Mouse (Mus musculus) forebrain, embryonic 13.5 days (tissue): ENCODE results near the gene Cox6a1. TPM values are rescaled to one million over a fixed set of nuclear protein-coding genes. Genes with fewer than 3 reads are reported as not detected.
"Not testable (repeated sequence)": the region's sequence is repeated elsewhere in the genome, so short reads cannot be mapped to it uniquely, and the experiment has no call there.

Experiments
- ATAC-seq: fragments of 200-750 bp; cut with Nextera tagmentation; 2 replicates; pipeline ENCODE4 v1.8.0; 2017
- H3K27ac ChIP-seq: fragments of 300-500 bp; sonication (generic); 2 replicates; pipeline ENCODE4 v1.5.1; 2015; ENCODE audit warnings: inconsistent platforms, mild to moderate bottlenecking, moderate library complexity
- H3K27me3 ChIP-seq: fragments of 300-500 bp; sonication (generic); 2 replicates; pipeline ENCODE4 v1.6.1; 2015; ENCODE audit warnings: mild to moderate bottlenecking, inconsistent platforms
- H3K36me3 ChIP-seq: fragments of 300-500 bp; sonication (generic); 2 replicates; pipeline ENCODE4 v1.6.1; 2015; ENCODE audit warnings: mild to moderate bottlenecking, inconsistent platforms; ENCODE audit not compliant: poor library complexity, severe bottlenecking
- H3K4me1 ChIP-seq: fragments of 300-500 bp; sonication (generic); 2 replicates; pipeline ENCODE4 v1.6.1; 2015; ENCODE audit warnings: inconsistent platforms
- H3K4me2 ChIP-seq: fragments of 300-500 bp; sonication (generic); 2 replicates; pipeline ENCODE4 v1.6.1; 2015; ENCODE audit warnings: inconsistent platforms, mild to moderate bottlenecking, moderate library complexity
- H3K4me3 ChIP-seq: fragments of 300-500 bp; sonication (generic); 2 replicates; pipeline ENCODE4 v1.5.1; 2015; ENCODE audit warnings: mild to moderate bottlenecking, inconsistent platforms
- H3K9ac ChIP-seq: fragments of 300-500 bp; sonication (generic); 2 replicates; pipeline ENCODE4 v1.6.1; 2015; ENCODE audit warnings: mild to moderate bottlenecking, inconsistent platforms
- H3K9me3 ChIP-seq: fragments of 300-500 bp; sonication (generic); replicated peaks from 2 replicates; pipeline ENCODE4 v1.6.1; 2016; ENCODE audit warnings: inconsistent platforms
- WGBS: fragments of 180-500 bp; shearing (Covaris S2); methylation state at CpG from one replicate; pipeline ENCODE4 v1.1.7; 2015; 5-methylcytosine and 5-hydroxymethylcytosine counted together
- polyA plus RNA-seq: library from polyadenylated mRNA; unstranded; fragments of >200 nt; fragmentation: Nextera tagmentation; extraction: Ambion mirVana; gene quantifications from 2 replicates; pipeline ENCODE4 v1.2.1, GENCODE M21; 2015

Gene Cox6a1
- 965 and 999 TPM in 2 replicates for polyA plus RNA-seq

DNA sequence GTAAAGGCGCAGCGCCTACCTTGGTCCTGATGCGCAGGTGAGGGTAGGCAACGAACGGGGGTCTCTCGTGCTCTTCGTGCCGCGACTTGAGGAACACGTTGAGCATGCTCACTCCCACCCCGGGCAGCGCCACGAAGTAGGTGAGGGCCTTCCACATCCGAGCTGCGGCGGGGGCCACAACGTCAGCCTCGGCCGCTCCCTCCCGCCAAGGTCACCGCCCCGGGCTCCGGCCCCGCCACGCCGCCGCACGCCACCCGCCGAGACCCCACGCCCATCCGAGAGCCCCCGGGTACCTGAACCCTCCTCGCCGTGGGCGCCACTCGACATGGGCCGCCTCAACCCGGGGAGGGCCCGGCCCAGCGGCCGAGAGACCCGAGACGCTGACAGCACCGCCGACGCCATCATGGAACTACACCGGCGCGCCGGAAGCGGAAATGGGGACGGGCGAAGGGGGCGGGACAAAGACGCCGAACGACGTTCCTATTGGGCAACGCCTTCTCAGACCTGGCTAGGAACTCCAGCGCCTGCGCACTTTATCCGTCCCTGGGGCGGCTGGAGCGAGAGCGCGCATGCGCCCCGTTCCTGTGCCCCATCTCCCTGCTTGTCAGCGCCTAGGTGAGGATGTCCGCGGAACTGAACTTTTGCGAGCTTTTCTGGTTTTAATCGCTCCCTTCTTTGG lies at the start of gene Cox6a1:
Gene Cox6a1, minus strand, starts transcription at position 436 of the 679 bp plus-strand sequence.
- Histone ChIP-seq H3K4me3 (peak within 1 kb of the TSS; percentile 95), H3K9ac (peak within 1 kb of the TSS; percentile 89), H3K4me2 (peak within 1 kb of the TSS; percentile 100), H3K27me3 (no peaks in the 10 kb centered on the region), H3K9me3 (0 out of 2 replicates have a peak, but pooled peaks cover 6% of the 10 kb centered on the region), H3K27ac (peak within 1 kb of the TSS; percentile 69), H3K36me3 (peaks cover 24% of the 10 kb centered on the region), H3K4me1 (peaks cover 21% of the 10 kb centered on the region)
- WGBS: under 1% methylated on average over 63 of the region's 74 CpGs
- ATAC-seq: peak; percentile 95

GRCm38 (mm10) chr5:115397839-115398780 lies 49.3 kb upstream of the Cox6a1 start:
- Histone ChIP-seq H3K4me3 (peak overlapping the region; percentile 33), H3K36me3 (no peaks in the 10 kb centered on the region), H3K4me2 (peak overlapping the region; percentile 62), H3K4me1 (peaks cover 52% of the 10 kb centered on the region), H3K27me3 (no peaks in the 10 kb centered on the region), H3K9ac (peak overlapping the region; percentile 69), H3K9me3 (no peaks in the 10 kb centered on the region), H3K27ac (peak overlapping the region; percentile 96)
- under 1% methylated on average over 46 of the region's 48 CpGs for WGBS
- peak; percentile 89 for ATAC-seq

GRCm38 (mm10) chr5:115396654-115397053 lies 47.9 kb upstream of the Cox6a1 start:
- no peaks in the 10 kb centered on the region for H3K9me3 ChIP-seq
- H3K4me1 ChIP-seq: peaks cover 51% of the 10 kb centered on the region
- no peak overlapping the region for H3K4me2 ChIP-seq
- H3K27ac ChIP-seq: no peak overlapping the region
- no peaks in the 10 kb centered on the region for H3K27me3 ChIP-seq
- WGBS: 77% methylated on average over 11 of the region's 11 CpGs
- H3K4me3 ChIP-seq: no peak overlapping the region
- H3K9ac ChIP-seq: 0 out of 2 replicates have a peak overlapping the region, but pooled peaks have one; percentile 30
- no peaks in the 10 kb centered on the region for H3K36me3 ChIP-seq
- ATAC-seq: no peak

GRCm38 (mm10) chr5:115394836-115395235 lies 46.1 kb upstream of the Cox6a1 start:
- H3K9me3 ChIP-seq: no peaks in the 10 kb centered on the region
- H3K27ac ChIP-seq: no peak overlapping the region
- H3K36me3 ChIP-seq: no peaks in the 10 kb centered on the region
- no peaks in the 10 kb centered on the region for H3K27me3 ChIP-seq
- peaks cover 41% of the 10 kb centered on the region for H3K4me1 ChIP-seq
- H3K4me3 ChIP-seq: no peak overlapping the region
- WGBS: 22% methylated on average over 10 of the region's 10 CpGs
- ATAC-seq: no peak
- H3K9ac ChIP-seq: no peak overlapping the region
- peak overlapping the region; percentile 27 for H3K4me2 ChIP-seq

DNA sequence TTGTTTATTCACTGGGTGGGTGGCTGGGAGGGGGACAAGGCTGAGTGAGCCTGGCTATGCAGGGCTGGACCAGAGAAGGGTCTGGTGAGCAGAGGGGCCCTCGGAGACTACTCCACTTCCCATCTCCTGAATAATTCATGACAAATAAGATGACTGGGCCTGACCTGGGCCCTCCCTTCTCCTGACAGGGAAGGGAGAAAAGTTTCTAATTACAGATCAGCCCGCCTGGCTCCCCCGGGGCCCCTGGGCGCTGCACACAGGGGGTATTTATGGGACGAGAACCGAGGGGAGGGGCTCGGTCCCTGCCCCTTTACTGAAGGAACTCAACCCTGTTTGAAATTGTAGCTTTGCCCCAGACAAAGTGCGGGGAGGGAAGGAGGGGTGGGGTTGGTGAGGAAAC lies 45.4 kb upstream of the Cox6a1 start:
- 2% methylated on average over 8 of the region's 8 CpGs for WGBS
- Histone ChIP-seq H3K9me3 (no peaks in the 10 kb centered on the region), H3K27ac (0 out of 2 replicates have a peak overlapping the region, but pooled peaks have one; percentile 25), H3K4me3 (no peak overlapping the region), H3K4me1 (peaks cover 39% of the 10 kb centered on the region), H3K36me3 (no peaks in the 10 kb centered on the region), H3K4me2 (peak overlapping the region; percentile 27), H3K27me3 (no peaks in the 10 kb centered on the region), H3K9ac (peak overlapping the region; percentile 27; the same call in 1 of the 2 replicates)
- peak; percentile 33; the same call in 1 of the 2 replicates for ATAC-seq

- H3K36me3 ChIP-seq: no peaks in the 10 kb centered on the region
- ATAC-seq: no peak
Measured at GRCm38 (mm10) chr5:115392969-115393368, 44.2 kb upstream of the Cox6a1 start.

DNA sequence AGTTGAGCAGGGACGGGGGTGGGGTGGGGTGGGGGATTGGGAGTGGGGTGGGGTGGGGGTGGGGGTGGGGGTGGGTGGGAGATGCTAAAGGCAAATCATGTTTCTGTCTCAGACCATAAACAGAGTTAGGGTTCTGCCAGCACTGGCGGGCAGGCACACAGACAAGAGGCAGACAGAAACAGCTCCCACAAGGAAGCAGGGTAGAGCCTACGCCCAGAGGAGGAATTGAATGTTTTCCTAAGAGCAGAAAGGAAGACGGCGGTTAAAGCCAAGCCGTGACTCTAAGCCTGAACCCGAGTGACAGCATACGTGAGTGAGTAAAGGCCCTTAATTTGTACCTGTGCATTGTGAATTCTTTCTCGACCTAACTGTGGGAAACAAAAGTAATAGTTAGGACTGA lies 43.2 kb upstream of the Cox6a1 start:
- Histone ChIP-seq H3K27ac (no peak overlapping the region), H3K9ac (no peak overlapping the region)

More at GRCm38 (mm10) chr5:115392969-115393368, 44.2 kb upstream of the Cox6a1 start:
- Histone ChIP-seq H3K4me2 (no peak overlapping the region), H3K9ac (no peak overlapping the region), H3K9me3 (no peaks in the 10 kb centered on the region), H3K4me1 (peaks cover 26% of the 10 kb centered on the region), H3K27me3 (no peaks in the 10 kb centered on the region), H3K4me3 (no peak overlapping the region), H3K27ac (0 out of 2 replicates have a peak overlapping the region, but pooled peaks have one; percentile 1)
- 94% methylated on average over 1 of the region's 1 CpGs for WGBS

DNA sequence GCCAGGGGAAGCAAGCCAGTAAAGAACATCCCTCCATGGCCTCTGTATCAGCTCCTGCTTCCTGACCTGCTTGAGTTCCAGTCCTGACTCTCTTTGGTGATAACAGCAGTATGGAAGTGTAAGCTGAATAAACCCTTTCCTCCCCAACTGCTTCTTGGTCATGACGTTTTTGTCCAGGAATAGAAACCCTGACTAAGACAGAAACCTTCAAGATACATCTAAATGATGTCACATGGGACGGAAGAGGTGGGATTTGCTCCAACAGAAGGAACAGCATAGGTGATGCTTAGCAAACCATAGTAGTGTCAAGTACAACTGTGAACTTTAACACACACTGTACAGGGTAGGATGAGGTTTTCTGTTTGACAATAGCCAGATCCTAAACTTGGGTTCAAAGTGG lies 30.1 kb upstream of the Cox6a1 start:
- not testable (repeated sequence) for H3K27ac ChIP-seq, H3K4me1 ChIP-seq, H3K36me3 ChIP-seq, H3K9ac ChIP-seq, ATAC-seq, H3K9me3 ChIP-seq, H3K4me2 ChIP-seq, H3K4me3 ChIP-seq, H3K27me3 ChIP-seq
- 83% methylated on average over 2 of the region's 2 CpGs for WGBS

More for the DNA sequence above, 43.2 kb upstream of the Cox6a1 start:
- H3K36me3 ChIP-seq: no peaks in the 10 kb centered on the region
- H3K4me2 ChIP-seq: no peak overlapping the region
- ATAC-seq: no peak
- H3K4me3 ChIP-seq: no peak overlapping the region
- no peaks in the 10 kb centered on the region for H3K9me3 ChIP-seq
- peaks cover 20% of the 10 kb centered on the region for H3K4me1 ChIP-seq
- H3K27me3 ChIP-seq: no peaks in the 10 kb centered on the region
- WGBS: 24% methylated on average over 9 of the region's 9 CpGs

DNA sequence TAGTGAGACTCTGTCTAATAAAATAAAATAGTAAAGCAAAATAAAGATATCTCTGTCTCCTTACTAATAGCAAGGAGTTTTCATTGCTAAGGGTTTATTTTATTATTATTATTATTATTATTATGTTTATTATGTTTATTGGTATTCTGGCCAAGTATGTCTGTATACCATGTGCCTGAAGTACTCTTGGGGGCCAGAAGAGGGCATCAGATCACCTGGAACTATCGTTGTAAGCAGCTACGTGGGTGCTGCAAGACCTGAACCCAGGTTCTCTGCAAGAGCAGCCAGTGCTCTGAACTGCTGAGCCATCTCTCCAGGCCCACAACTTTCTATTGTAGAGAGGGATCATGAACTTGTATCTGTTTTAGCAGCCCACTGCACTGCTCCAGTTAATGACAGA lies 26.7 kb upstream of the Cox6a1 start:
- Histone ChIP-seq H3K4me3 (no peak overlapping the region), H3K4me2 (no peak overlapping the region), H3K9ac (no peak overlapping the region), H3K4me1 (peaks cover 19% of the 10 kb centered on the region), H3K9me3 (no peaks in the 10 kb centered on the region), H3K27me3 (no peaks in the 10 kb centered on the region), H3K36me3 (no peaks in the 10 kb centered on the region), H3K27ac (no peak overlapping the region)
- 88% methylated on average over 2 of the region's 2 CpGs for WGBS
- no peak for ATAC-seq

- no peaks in the 10 kb centered on the region for H3K27me3 ChIP-seq
- peak overlapping the region; percentile 48 for H3K9ac ChIP-seq
- no peak for ATAC-seq
- 6% methylated on average over 11 of the region's 11 CpGs for WGBS
- peaks cover 19% of the 10 kb centered on the region for H3K4me1 ChIP-seq
- peak overlapping the region; percentile 85 for H3K27ac ChIP-seq
- peak overlapping the region; percentile 28 for H3K4me3 ChIP-seq
- no peaks in the 10 kb centered on the region for H3K36me3 ChIP-seq
- peak overlapping the region; percentile 57 for H3K4me2 ChIP-seq
- no peaks in the 10 kb centered on the region for H3K9me3 ChIP-seq
Measured at GRCm38 (mm10) chr5:115374204-115374820, 25.5 kb upstream of the Cox6a1 start.

GRCm38 (mm10) chr5:115373441-115374203 lies 24.8 kb upstream of the Cox6a1 start:
- Histone ChIP-seq H3K9ac (peak overlapping the region; percentile 48), H3K4me2 (peak overlapping the region; percentile 57), H3K27me3 (no peaks in the 10 kb centered on the region), H3K4me1 (peaks cover 19% of the 10 kb centered on the region), H3K4me3 (peak overlapping the region; percentile 28), H3K9me3 (no peaks in the 10 kb centered on the region), H3K36me3 (no peaks in the 10 kb centered on the region), H3K27ac (peak overlapping the region; percentile 85)
- 3% methylated on average over 26 of the region's 26 CpGs for WGBS
- ATAC-seq: peak; percentile 90
